Mouse (Mus musculus): ENCODE results near the gene Atp6v1b1. TPM values are rescaled to one million over a fixed set of nuclear protein-coding genes. Genes with fewer than 3 reads are reported as not detected.

Gene Atp6v1b1
- polyA plus RNA-seq, 1 experiment from 2014 or later = not detected

GRCm38 (mm10) chr6:83738596-83738995 is 4.2 kb upstream of the Atp6v1b1 start:
- no peak overlapping the region for H3K4me2 ChIP-seq (ENCODE audit: low read length)
- H3K9me3 ChIP-seq (ENCODE audit: control insufficient read depth, low read length) = peaks cover 3% of the 10 kb centered on the region; the same call in 1 of the 2 replicates
- no peak overlapping the region for H3K4me3 ChIP-seq (ENCODE audit: low read length)
- H3K27ac ChIP-seq (ENCODE audit: low read depth, low read length) = no peak overlapping the region
- H3K36me3 ChIP-seq (ENCODE audit: control insufficient read depth, insufficient read depth, low read length) = no peaks in the 10 kb centered on the region
- no peaks in the 10 kb centered on the region for H3K4me1 ChIP-seq (ENCODE audit: control insufficient read depth, insufficient read depth, low read depth, low read length)
- no peaks in the 10 kb centered on the region for H3K27me3 ChIP-seq (replicated peaks; ENCODE audit: control insufficient read depth, insufficient read depth, low read length)
- 76% methylated on average over 6 of the region's 6 CpGs for WGBS
- no peak for ATAC-seq
- H3K9ac ChIP-seq (ENCODE audit: low read depth, low read length) = no peak overlapping the region

DNA sequence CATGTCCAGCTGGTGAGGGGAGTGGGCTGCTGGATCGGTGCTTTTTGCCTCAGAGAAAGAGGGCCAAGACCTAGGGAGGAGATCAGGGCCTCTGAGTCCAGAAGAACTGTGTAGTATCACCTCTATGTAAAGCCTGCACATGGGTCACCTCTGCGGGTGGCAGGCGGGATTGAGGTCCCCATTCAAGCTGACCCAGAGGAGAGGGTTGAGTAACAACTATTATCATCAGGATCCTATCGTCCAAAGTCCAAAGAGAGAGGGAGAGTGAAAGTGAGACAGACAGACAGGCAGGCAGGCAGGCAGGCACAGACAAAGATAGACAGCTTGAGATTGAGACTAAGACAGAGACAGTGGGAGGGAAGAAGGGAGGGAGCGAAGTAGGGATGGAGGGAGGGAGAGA is 422 bp downstream of the Atp6v1b1 start:
- Histone ChIP-seq H3K4me1 (ENCODE audit: control insufficient read depth, insufficient read depth, low read depth, low read length) (no peaks in the 10 kb centered on the region), H3K27me3 (replicated peaks; ENCODE audit: control insufficient read depth, insufficient read depth, low read length) (no peaks in the 10 kb centered on the region; the same call in 1 of the 2 replicates), H3K9ac (ENCODE audit: low read depth, low read length) (no peak overlapping the region), H3K9me3 (ENCODE audit: control insufficient read depth, low read length) (no peaks in the 10 kb centered on the region), H3K4me3 (ENCODE audit: low read length) (no peak overlapping the region), H3K36me3 (ENCODE audit: control insufficient read depth, insufficient read depth, low read length) (no peaks in the 10 kb centered on the region), H3K4me2 (ENCODE audit: low read length) (no peak overlapping the region), H3K27ac (ENCODE audit: low read depth, low read length) (no peak overlapping the region)
- WGBS = 57% methylated on average over 5 of the region's 5 CpGs
- ATAC-seq = no peak

GRCm38 (mm10) chr6:83744126-83744525 is 1.3 kb downstream of the Atp6v1b1 start:
- Histone ChIP-seq H3K4me3 (ENCODE audit: low read length) (no peak overlapping the region), H3K36me3 (ENCODE audit: control insufficient read depth, insufficient read depth, low read length) (no peaks in the 10 kb centered on the region), H3K27ac (ENCODE audit: low read depth, low read length) (no peak overlapping the region), H3K4me2 (ENCODE audit: low read length) (no peak overlapping the region), H3K4me1 (ENCODE audit: control insufficient read depth, insufficient read depth, low read depth, low read length) (no peaks in the 10 kb centered on the region), H3K27me3 (replicated peaks; ENCODE audit: control insufficient read depth, insufficient read depth, low read length) (no peaks in the 10 kb centered on the region; the same call in 1 of the 2 replicates), H3K9me3 (ENCODE audit: control insufficient read depth, low read length) (no peaks in the 10 kb centered on the region), H3K9ac (ENCODE audit: low read depth, low read length) (no peak overlapping the region)
- 72% methylated on average over 5 of the region's 5 CpGs for WGBS
- ATAC-seq = no peak

DNA sequence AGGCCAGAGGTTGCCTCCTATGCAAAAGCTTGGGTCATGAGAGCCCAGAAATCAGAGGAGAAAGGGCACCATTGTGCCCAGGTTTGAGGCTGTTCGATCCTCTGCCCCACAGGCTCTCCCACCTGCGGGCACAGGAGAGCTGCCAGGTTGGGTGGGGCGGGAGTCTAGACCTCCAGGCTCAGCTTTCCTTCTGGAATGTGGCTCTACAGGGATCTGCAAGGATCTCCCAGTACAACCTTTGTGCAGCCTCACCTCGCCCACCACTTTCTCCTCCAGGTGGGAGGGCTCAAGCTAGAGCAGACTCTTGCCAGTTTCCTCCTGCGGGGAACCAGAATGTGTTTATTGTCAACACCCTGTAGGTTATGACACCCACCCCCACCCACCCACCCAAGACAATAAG is 1.8 kb downstream of the Atp6v1b1 start:
- Histone ChIP-seq H3K27ac (ENCODE audit: low read depth, low read length) (no peak overlapping the region), H3K4me1 (ENCODE audit: control insufficient read depth, insufficient read depth, low read depth, low read length) (no peaks in the 10 kb centered on the region), H3K9me3 (ENCODE audit: control insufficient read depth, low read length) (no peaks in the 10 kb centered on the region), H3K9ac (ENCODE audit: low read depth, low read length) (no peak overlapping the region), H3K36me3 (ENCODE audit: control insufficient read depth, insufficient read depth, low read length) (no peaks in the 10 kb centered on the region), H3K27me3 (replicated peaks; ENCODE audit: control insufficient read depth, insufficient read depth, low read length) (no peaks in the 10 kb centered on the region; the same call in 1 of the 2 replicates), H3K4me3 (ENCODE audit: low read length) (no peak overlapping the region), H3K4me2 (ENCODE audit: low read length) (no peak overlapping the region)
- ATAC-seq = no peak
- 58% methylated on average over 5 of the region's 5 CpGs for WGBS

GRCm38 (mm10) chr6:83745466-83745865 is 2.7 kb downstream of the Atp6v1b1 start:
- no peak for ATAC-seq
- Histone ChIP-seq H3K4me2 (ENCODE audit: low read length) (no peak overlapping the region), H3K4me3 (ENCODE audit: low read length) (no peak overlapping the region), H3K27ac (ENCODE audit: low read depth, low read length) (no peak overlapping the region), H3K27me3 (replicated peaks; ENCODE audit: control insufficient read depth, insufficient read depth, low read length) (no peaks in the 10 kb centered on the region; the same call in 1 of the 2 replicates), H3K9me3 (ENCODE audit: control insufficient read depth, low read length) (no peaks in the 10 kb centered on the region), H3K4me1 (ENCODE audit: control insufficient read depth, insufficient read depth, low read depth, low read length) (no peaks in the 10 kb centered on the region), H3K9ac (ENCODE audit: low read depth, low read length) (no peak overlapping the region), H3K36me3 (ENCODE audit: control insufficient read depth, insufficient read depth, low read length) (no peaks in the 10 kb centered on the region)
- WGBS = 54% methylated on average over 2 of the region's 2 CpGs

- WGBS = 51% methylated on average over 3 of the region's 3 CpGs
- Histone ChIP-seq H3K36me3 (ENCODE audit: control insufficient read depth, insufficient read depth, low read length) (no peaks in the 10 kb centered on the region), H3K9ac (ENCODE audit: low read depth, low read length) (no peak overlapping the region), H3K4me2 (ENCODE audit: low read length) (no peak overlapping the region), H3K27me3 (replicated peaks; ENCODE audit: control insufficient read depth, insufficient read depth, low read length) (no peaks in the 10 kb centered on the region; the same call in 1 of the 2 replicates), H3K4me1 (ENCODE audit: control insufficient read depth, insufficient read depth, low read depth, low read length) (no peaks in the 10 kb centered on the region), H3K4me3 (ENCODE audit: low read length) (no peak overlapping the region), H3K27ac (ENCODE audit: low read depth, low read length) (no peak overlapping the region), H3K9me3 (ENCODE audit: control insufficient read depth, low read length) (no peaks in the 10 kb centered on the region)
- ATAC-seq = no peak
These were observed 6.5 kb downstream of the Atp6v1b1 start for GRCm38 (mm10) chr6:83749286-83749685.

- no peaks in the 10 kb centered on the region for H3K36me3 ChIP-seq (ENCODE audit: control insufficient read depth, insufficient read depth, low read length)
- no peaks in the 10 kb centered on the region; the same call in 1 of the 2 replicates for H3K27me3 ChIP-seq (replicated peaks; ENCODE audit: control insufficient read depth, insufficient read depth, low read length)
- no peak overlapping the region for H3K4me3 ChIP-seq (ENCODE audit: low read length)
- H3K9me3 ChIP-seq (ENCODE audit: control insufficient read depth, low read length) = no peaks in the 10 kb centered on the region
- H3K9ac ChIP-seq (ENCODE audit: low read depth, low read length) = no peak overlapping the region
- H3K4me2 ChIP-seq (ENCODE audit: low read length) = no peak overlapping the region
- ATAC-seq = no peak
- H3K4me1 ChIP-seq (ENCODE audit: control insufficient read depth, insufficient read depth, low read depth, low read length) = no peaks in the 10 kb centered on the region
- no peak overlapping the region for H3K27ac ChIP-seq (ENCODE audit: low read depth, low read length)
- WGBS = 9% methylated on average over 11 of the region's 11 CpGs
These were observed 7.4 kb downstream of the Atp6v1b1 start for GRCm38 (mm10) chr6:83750171-83750684.

GRCm38 (mm10) chr6:83756051-83756450 is 13.3 kb downstream of the Atp6v1b1 start:
- peaks cover 33% of the 10 kb centered on the region for H3K27me3 ChIP-seq (replicated peaks; ENCODE audit: control insufficient read depth, insufficient read depth, low read length)
- H3K36me3 ChIP-seq (ENCODE audit: control insufficient read depth, insufficient read depth, low read length) = no peaks in the 10 kb centered on the region
- WGBS = 70% methylated on average over 9 of the region's 9 CpGs
- H3K9ac ChIP-seq (ENCODE audit: low read depth, low read length) = no peak overlapping the region
- no peak overlapping the region for H3K4me2 ChIP-seq (ENCODE audit: low read length)
- H3K27ac ChIP-seq (ENCODE audit: low read depth, low read length) = no peak overlapping the region
- no peaks in the 10 kb centered on the region; the same call in 1 of the 2 replicates for H3K4me1 ChIP-seq (ENCODE audit: control insufficient read depth, insufficient read depth, low read depth, low read length)
- no peak for ATAC-seq
- no peaks in the 10 kb centered on the region for H3K9me3 ChIP-seq (ENCODE audit: control insufficient read depth, low read length)
- H3K4me3 ChIP-seq (ENCODE audit: low read length) = no peak overlapping the region

- Histone ChIP-seq H3K4me2 (ENCODE audit: low read length) (peak within 1 kb of the TSS; percentile 54), H3K27me3 (replicated peaks; ENCODE audit: control insufficient read depth, insufficient read depth, low read length) (peaks cover 62% of the 10 kb centered on the region), H3K9ac (ENCODE audit: low read depth, low read length) (peak within 1 kb of the TSS; percentile 35), H3K36me3 (ENCODE audit: control insufficient read depth, insufficient read depth, low read length) (no peaks in the 10 kb centered on the region), H3K4me3 (ENCODE audit: low read length) (peak within 1 kb of the TSS; percentile 24), H3K9me3 (ENCODE audit: control insufficient read depth, low read length) (no peaks in the 10 kb centered on the region), H3K27ac (ENCODE audit: low read depth, low read length) (no peak within 1 kb of the TSS), H3K4me1 (ENCODE audit: control insufficient read depth, insufficient read depth, low read depth, low read length) (peaks cover 5% of the 10 kb centered on the region)
- 30% methylated on average over 6 of the region's 6 CpGs for WGBS
- no peak for ATAC-seq
These were observed 19.6 kb downstream of the Atp6v1b1 start, which contains the start of gene Ankrd53 for GRCm38 (mm10) chr6:83762344-83762743. TSS of gene Ankrd53 (plus strand) at chr6:83762644.
